Mouse (Mus musculus): ENCODE results near the gene Tmem104.
A peak's percentile ranks its signal among the peaks of the same experiment; 100 is the strongest.

The Tmem104 gene

DNA sequence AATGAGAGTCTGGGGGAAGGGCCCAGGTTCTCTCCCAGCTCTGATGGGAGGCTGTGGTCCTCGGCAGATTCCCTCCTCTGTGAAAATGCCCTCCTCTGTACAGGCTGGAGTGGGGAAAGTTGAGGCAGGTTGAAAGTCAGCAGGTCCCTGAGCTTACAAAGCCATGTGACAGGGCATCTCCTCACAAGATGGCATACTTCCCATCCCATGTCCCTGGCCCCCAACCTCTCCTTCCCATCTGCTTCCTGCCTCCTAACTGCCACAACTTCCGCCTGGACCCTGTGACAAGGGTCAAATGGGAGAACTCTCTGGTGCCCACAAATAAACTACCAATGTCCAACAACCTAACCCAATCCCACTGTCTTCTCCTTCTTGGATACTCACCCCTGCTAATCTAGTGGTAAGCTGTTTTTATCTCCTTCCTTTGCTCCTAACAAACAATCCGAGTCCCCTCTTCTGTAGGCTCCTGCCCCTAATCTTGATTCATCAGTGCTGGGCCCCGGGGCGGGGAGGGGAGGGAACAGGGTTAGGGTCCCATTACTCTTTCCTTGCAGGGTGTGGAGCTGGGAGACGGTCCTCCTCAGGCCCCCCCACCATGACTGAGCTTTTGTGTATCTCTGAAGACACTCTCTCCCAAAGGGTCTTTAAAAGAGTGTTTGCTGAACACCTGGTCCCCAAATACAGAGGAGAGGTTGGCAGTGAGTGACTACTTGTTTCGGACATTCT, 77.0 kb downstream of the Tmem104 start:
- DNase-seq (ENCODE audit: low spot score in 2 of 2), result no peak

DNA sequence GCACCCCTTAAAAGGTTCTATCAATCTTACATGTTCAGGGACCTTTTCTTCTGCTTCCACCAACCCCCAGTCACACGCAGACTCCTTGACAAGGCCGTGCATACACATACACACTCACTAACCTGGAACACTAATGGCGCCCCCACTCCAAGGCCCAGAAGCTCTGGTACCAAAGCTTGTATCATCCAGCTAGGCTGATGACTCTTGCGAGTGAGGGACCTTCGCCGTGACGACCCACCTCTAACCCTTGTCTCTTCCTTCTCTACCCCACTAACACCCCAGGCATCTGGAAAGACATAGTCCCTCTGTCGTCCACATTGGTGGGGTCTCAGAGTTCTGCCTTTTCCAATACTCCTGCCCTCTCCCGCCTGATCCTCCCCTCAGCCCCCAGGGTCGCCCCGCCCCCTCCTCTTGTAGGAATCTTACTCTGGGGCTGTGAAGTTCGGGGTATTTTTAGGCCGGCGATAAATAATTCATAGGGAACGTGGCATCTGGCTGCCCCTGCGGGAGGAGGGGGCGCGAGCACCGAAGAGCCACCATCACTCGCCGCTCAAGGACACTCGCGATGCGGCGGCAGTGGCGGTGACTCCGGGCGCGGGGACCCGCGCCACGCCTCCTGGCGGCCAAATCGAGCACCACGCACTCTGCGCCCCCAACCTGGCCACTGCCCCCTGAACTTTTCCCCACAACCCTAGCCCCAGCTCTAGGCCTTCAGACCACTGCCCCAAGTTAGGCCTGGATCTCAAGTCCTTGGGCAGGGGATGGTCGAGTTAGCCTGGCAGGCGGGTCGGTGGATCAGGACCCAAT, 77.8 kb downstream of the Tmem104 start:
- DNase-seq (ENCODE audit: low spot score in 2 of 2), result no peak

DNA sequence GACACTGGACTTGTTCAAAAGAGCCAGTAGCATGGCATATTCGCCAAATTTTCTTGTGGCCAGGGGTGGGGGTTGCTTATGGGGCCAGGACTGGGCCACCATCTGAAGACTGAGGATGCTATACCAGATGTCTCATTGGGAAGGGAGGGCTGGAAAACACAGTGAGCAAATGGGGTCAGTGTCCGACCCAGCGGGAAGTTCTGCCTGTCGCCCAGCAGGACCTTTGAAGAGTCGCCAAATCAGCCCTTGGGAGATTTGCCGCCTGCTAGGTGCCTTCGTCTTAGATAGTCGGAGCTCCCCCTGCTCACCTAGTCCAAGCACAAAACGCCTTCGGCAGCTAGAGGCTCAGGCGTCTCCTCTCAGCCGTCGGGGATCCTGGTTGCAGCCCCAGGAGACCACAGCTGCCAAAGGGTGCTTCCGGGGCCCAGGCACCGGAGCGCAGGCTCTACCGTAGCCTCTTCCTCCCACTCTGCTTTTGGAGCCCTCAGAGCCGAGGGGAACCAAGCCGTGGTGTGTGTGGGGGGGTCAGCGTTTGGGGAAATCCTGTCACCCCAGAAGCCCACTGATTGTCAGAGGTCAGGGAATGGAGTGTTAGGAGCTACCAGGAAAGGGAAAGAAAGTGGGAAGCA, 78.6 kb downstream of the Tmem104 start:
- DNase-seq (ENCODE audit: low spot score in 2 of 2), result no peak

- no peak for DNase-seq (ENCODE audit: low spot score in 2 of 2)
Observed at GRCm38 (mm10) chr11:115266400-115266778, 79.1 kb downstream of the Tmem104 start.

GRCm38 (mm10) chr11:115267061-115267883, 80.0 kb downstream of the Tmem104 start, which contains the start of gene Grin2c:
Gene Grin2c (minus strand): TSS chr11:115267243.
- no peak for DNase-seq (ENCODE audit: low spot score in 2 of 2)

DNA sequence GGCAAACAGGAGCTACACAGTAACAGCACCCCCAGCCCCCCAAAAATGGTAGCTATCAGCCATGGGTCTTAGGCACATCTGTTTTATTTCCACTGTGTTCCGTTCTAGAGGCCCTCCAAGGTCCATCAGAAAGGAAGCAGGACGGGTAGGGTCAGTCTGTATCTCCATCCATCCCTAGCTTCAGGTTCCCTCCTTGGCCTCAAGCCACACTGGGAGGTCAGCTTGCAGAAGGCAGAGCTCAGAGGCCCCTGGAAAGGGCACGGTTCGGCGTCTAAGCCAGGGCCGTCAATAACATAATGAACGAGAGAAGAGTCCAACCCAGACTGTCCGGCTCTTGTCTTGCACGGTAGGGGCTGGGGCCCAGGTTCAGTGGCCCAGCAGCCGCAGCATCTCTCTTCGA, 80.7 kb downstream of the Tmem104 start:
- DNase-seq (ENCODE audit: low spot score in 2 of 2), result no peak

DNA sequence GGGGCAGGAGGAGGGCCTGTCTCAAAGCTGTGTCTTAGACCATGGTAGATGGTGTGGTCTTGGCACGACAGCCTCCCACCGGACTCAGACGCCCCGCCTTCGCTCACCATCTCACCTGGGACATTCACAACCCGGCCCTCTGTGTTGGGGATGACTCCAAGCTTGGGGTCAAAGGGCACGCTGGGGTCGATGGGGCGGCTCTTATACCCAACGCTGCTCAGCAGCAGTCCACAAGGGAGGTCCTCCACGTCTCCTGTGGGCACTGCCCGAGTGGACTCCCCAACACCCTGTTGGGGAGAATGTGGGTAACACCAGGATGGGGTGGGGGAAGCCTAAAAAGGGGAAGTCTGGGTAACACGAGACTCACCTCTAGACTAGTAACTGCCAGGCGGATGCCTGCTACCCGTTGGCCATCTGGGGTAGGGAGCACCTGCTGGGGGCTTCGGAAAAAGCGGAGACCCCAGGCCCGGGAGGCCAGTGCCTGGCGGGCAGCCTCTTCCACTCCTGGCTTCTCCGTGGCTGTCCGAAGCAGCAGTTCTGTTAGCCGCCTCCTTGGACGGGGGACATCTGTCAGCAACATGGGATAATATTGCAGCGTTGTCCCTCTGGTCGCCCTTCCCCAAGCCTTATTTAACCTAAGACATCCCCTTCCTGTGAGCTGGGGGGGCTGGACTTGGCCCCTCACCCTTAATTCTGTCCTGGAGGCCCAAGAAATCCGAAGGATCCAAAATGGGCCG, 82.2 kb downstream of the Tmem104 start:
- no peak for DNase-seq (ENCODE audit: low spot score in 2 of 2)

GRCm38 (mm10) chr11:115270148-115270861, 83.0 kb downstream of the Tmem104 start:
- DNase-seq (ENCODE audit: low spot score in 2 of 2), result peak; percentile 76 to 80

GRCm38 (mm10) chr11:115271052-115271451, 83.8 kb downstream of the Tmem104 start:
- DNase-seq (ENCODE audit: low spot score in 2 of 2), result no peak

GRCm38 (mm10) chr11:115271481-115271880, 84.2 kb downstream of the Tmem104 start:
- DNase-seq (ENCODE audit: low spot score in 2 of 2), result no peak

DNA sequence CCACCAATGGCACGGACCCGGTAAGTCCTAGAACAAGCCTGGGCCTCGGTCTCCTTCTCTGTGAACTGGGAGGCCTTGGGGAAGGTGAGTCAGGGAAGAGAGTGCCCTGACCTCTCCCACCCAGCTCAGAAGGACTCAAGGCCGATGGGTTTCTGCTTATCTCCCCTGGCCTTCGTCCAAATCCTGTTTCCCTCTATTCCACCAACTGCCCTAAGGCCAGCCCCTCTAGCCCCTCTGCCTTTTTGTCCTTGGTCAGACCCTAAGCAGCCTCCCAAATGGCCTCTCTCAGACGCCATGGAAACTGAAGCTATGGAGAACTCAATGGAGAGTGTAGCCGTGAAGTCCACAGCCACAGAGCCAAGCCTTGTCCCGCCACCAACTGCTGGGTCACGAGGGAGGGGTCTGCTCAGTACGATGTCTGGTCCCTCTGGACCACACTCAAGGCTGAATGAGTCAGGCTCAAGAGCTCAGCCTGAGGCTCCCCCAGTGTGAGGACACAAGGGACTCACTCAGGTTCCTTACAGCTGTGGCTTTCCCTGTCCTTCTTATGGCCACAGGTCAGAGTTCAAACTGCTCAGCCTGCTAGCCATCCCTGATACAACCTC, 85.7 kb downstream of the Tmem104 start:
- DNase-seq (ENCODE audit: low spot score in 2 of 2), result no peak

DNA sequence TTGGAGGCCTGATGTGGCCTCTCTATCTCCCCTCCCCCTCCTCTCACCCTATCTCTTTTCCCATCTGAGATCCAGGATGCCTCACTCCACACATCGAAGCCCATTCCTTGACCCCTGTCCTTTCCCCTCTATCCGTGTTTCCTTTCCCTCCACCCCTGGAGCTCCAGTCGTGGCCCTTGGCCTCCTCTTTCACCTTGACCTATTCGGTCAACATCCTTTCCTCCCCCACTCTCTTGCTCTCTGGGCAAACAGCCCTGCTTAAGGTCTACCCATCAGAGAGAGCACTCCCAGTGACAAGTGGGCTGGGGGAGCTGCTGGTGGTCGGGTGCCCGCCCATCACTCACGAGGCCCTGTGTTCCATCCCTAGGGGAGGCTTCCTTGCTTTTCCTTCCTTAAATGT, 86.4 kb downstream of the Tmem104 start:
- no peak for DNase-seq (ENCODE audit: low spot score in 2 of 2)

- DNase-seq (ENCODE audit: low spot score in 2 of 2), result no peak
Observed at GRCm38 (mm10) chr11:115274178-115274577, 86.9 kb downstream of the Tmem104 start.

- no peak for DNase-seq (ENCODE audit: low spot score in 2 of 2)
Observed at GRCm38 (mm10) chr11:115274771-115275170, 87.5 kb downstream of the Tmem104 start.

GRCm38 (mm10) chr11:115275509-115275908, 88.2 kb downstream of the Tmem104 start:
- DNase-seq (ENCODE audit: low spot score in 2 of 2), result no peak

- no peak for DNase-seq (ENCODE audit: low spot score in 2 of 2)
Observed at GRCm38 (mm10) chr11:115275954-115276353, 88.7 kb downstream of the Tmem104 start.

DNA sequence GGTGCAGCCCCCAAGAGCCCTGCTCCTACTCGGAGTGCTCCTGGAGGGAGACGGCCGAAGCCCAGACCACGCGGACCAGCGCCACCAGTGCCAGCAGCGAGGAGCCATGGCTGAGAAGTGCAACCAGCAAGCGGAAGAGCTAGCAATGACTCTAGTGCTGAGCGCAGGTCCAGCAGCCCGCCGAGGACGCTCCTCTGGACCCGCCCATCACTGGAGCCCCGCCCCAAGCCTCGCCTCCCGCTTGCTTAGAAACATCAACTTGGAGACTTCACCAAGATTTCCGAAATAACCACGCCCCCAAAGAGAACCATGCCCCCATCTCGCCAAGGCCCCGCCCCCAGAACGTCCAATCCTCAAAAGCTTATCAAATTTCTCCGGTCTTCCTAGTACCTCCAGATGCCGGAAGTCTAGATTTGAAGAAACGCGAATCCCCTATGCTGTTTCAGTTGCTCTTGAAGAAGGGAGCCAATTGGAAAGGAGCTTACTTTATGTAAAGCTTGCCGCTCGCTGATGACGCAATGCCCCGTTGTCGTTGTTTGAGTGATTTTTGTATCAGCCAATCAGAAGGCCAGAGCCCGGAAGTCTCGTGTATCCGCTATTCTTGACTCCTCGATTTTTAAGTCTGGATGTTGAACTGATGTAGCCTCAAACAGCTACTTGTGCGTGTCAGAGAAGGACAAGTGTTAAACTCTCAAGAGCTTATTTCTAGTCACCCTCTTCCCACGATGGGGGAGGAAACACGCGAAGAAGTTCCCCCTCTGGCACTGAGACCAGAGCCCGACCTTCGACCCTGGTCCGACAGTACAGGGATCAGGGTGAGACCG, 89.7 kb downstream of the Tmem104 start, which contains the start of gene Fdxr:
Fdxr (minus strand) TSS at position 271 of the 824 bp plus-strand sequence.
- DNase-seq (ENCODE audit: low spot score in 2 of 2), result peak; percentile 98 to 99

DNA sequence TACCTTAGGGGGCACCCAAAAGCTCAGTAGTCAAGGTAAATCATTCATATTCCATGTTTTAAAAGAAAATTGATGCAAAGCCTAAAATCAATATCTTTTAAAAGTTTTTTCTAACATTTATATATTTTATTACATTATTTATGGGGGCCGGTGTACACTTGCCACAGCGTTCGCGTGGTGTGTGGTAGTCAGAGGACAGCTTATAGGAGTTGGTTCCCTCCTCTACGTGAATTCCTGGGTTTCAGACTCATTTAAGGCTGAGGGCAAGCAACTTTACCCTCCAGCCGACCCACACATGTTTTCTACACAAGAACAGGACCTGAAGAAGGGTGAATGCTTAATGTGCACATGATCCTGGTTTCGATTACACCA, 90.3 kb downstream of the Tmem104 start:
- no peak for DNase-seq (ENCODE audit: low spot score in 2 of 2)

DNA sequence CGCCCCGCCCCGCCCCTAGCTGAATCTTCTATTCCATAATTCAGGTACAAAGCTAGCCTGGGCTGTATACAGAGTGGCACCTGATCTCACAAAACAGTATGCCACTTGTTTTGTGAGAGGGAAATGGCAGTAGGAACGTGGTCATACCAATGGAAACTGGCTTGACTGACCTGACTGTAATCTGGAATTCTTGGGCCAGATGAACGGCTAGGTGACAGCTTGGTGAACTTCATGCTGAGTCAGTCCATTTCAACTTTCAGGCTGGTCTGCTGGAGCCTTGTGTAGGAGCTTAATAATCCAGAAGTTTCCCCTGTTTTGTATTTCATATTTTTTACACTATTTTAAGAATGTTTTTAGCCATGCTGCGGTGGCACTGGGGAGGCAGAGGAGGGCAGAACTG, 90.9 kb downstream of the Tmem104 start:
- no peak for DNase-seq (ENCODE audit: low spot score in 2 of 2)
